Mouse (Mus musculus) liver, embryonic 13.5 days (tissue): ENCODE results near the gene Cnn1. TPM values are rescaled to one million over a fixed set of nuclear protein-coding genes. Genes with fewer than 3 reads are reported as not detected.

Source experiments
- ATAC-seq: fragments of 200-750 bp; cut with Nextera tagmentation; 2 replicates; pipeline ENCODE4 v1.8.0; 2017; ENCODE audit warnings: low read depth, mild to moderate bottlenecking, moderate number of reproducible peaks, moderate library complexity
- DNase-seq: peaks from one replicate; pipeline ENCODE4 v3.0.0; 2022
- H3K27ac ChIP-seq: fragments of 300-500 bp; sonication (generic); 2 replicates; pipeline ENCODE4 v1.5.1; 2015; ENCODE audit warnings: moderate library complexity, mild to moderate bottlenecking, inconsistent platforms
- H3K27me3 ChIP-seq: fragments of 300-500 bp; sonication (generic); 2 replicates; pipeline ENCODE4 v1.6.1; 2015; ENCODE audit warnings: mild to moderate bottlenecking, inconsistent platforms
- H3K36me3 ChIP-seq: fragments of 300-500 bp; sonication (generic); 2 replicates; pipeline ENCODE4 v1.6.1; 2015; ENCODE audit warnings: mild to moderate bottlenecking, inconsistent platforms
- H3K4me1 ChIP-seq: fragments of 300-500 bp; sonication (generic); replicated peaks from 2 replicates; pipeline ENCODE4 v1.6.1; 2015; ENCODE audit warnings: inconsistent platforms
- H3K4me2 ChIP-seq: fragments of 300-500 bp; sonication (generic); 2 replicates; pipeline ENCODE4 v1.6.1; 2015; ENCODE audit warnings: inconsistent platforms, mild to moderate bottlenecking, moderate library complexity
- H3K4me3 ChIP-seq: fragments of 300-500 bp; sonication (generic); replicated peaks from 2 replicates; pipeline ENCODE4 v1.5.1; 2015; ENCODE audit warnings: mild to moderate bottlenecking, inconsistent platforms
- H3K9ac ChIP-seq: fragments of 300-500 bp; sonication (generic); 2 replicates; pipeline ENCODE4 v1.6.1; 2015; ENCODE audit warnings: mild to moderate bottlenecking, inconsistent platforms
- H3K9me3 ChIP-seq: fragments of 300-500 bp; sonication (generic); replicated peaks from 2 replicates; pipeline ENCODE4 v1.6.1; 2016; ENCODE audit warnings: inconsistent platforms
- WGBS: fragments of 180-500 bp; shearing (Covaris S2); methylation state at CpG from one replicate; pipeline ENCODE4 v1.1.7; 2015; ENCODE audit not compliant: insufficient replicate concordance; 5-methylcytosine and 5-hydroxymethylcytosine counted together
- polyA plus RNA-seq: library from polyadenylated mRNA; unstranded; fragments of >200 nt; fragmentation: Nextera tagmentation; extraction: Ambion mirVana; gene quantifications from 2 replicates; pipeline ENCODE4 v1.2.1, GENCODE M21; 2015

Gene Cnn1
- polyA plus RNA-seq, 1 experiment from 2014 or later, result 1.9 TPM

GRCm38 (mm10) chr9:22131226-22131981, 32.4 kb downstream of the Cnn1 start:
- peak overlapping the region; percentile 96 for H3K27ac ChIP-seq
- DNase-seq (peak; percentile 57), ATAC-seq (peak; percentile 62)
- whole genome bisulfite sequencing, result under 1% methylated on average over 35 of the region's 35 CpGs
- H3K4me1 ChIP-seq, result peaks cover 84% of the 10 kb centered on the region
- H3K9me3 ChIP-seq, result no peaks in the 10 kb centered on the region
- no peaks in the 10 kb centered on the region for H3K27me3 ChIP-seq
- peaks cover 61% of the 10 kb centered on the region for H3K36me3 ChIP-seq
- H3K4me2 ChIP-seq, result peak overlapping the region; percentile 99
- H3K9ac ChIP-seq, result peak overlapping the region; percentile 91
- H3K4me3 ChIP-seq, result peak overlapping the region; percentile 75

DNA sequence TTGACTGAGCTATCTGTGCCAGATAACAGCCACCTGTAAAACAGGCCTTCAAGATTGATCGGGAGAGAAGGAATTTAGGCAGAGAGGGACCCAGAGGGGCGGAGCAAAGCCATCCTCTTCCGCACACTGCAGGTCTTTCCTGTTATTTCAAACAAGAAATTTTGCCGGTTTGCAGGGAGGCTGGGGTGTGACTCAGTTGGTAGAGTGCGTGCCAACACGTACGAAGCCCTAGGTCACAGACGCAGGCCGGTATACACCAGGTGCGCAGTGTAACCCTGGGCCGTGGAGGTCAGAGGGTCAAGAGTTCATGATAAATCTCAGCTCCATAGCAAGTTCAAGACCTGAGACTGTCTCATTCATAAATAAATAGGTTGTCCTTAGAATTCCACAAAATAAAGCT, 33.2 kb downstream of the Cnn1 start:
- Histone ChIP-seq H3K27ac (peak overlapping the region; percentile 96), H3K9ac (peak overlapping the region; percentile 91)
- no peak for ATAC-seq

GRCm38 (mm10) chr9:22134246-22134890, 35.4 kb downstream of the Cnn1 start:
- Histone ChIP-seq H3K4me2 (peak overlapping the region; percentile 99), H3K27me3 (no peaks in the 10 kb centered on the region), H3K36me3 (peaks cover 32% of the 10 kb centered on the region), H3K4me1 (peaks cover 89% of the 10 kb centered on the region), H3K27ac (peak overlapping the region; percentile 96), H3K9ac (peak overlapping the region; percentile 91), H3K4me3 (peak overlapping the region; percentile 75), H3K9me3 (no peaks in the 10 kb centered on the region)
- WGBS, result 46% methylated on average over 7 of the region's 7 CpGs
- no peak for DNase-seq
- ATAC-seq, result no peak

More for the DNA sequence above, 33.2 kb downstream of the Cnn1 start:
- Histone ChIP-seq H3K27me3 (no peaks in the 10 kb centered on the region), H3K4me3 (peak overlapping the region; percentile 75), H3K4me2 (peak overlapping the region; percentile 99), H3K9me3 (no peaks in the 10 kb centered on the region), H3K4me1 (peaks cover 86% of the 10 kb centered on the region), H3K36me3 (peaks cover 53% of the 10 kb centered on the region)
- no peak for DNase-seq
- WGBS, result 51% methylated on average over 11 of the region's 11 CpGs

DNA sequence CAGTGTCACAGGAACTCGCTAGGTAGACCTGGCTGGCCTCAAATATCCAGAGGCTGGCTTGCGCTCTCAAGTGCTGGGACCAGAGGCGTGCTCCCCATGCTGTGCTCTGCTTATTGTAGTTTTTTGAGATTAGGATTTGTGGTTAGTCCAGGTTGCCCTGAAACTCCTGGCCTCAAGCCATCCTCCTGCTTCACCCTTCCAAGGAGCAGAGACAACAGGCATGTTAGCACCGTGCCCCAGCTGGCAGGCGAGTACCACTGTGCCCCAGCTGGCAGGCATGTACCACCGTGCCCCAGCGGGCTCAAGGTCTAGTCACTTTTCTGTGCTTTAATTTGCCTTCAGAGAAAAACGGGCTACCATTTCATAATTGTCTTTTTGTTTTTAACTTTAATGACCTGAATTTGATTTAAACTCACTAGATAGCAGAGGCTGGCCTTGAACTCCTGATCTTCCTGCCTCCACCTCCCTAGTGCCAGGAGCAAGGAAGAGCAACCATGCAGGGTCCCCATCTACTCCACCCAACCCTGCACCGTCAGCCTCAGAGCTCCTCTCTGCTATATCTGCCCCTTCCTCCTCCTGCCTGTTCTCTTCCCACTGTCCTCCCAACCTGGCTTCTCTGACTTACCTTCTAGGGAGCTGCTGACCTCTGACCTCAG, 36.1 kb downstream of the Cnn1 start:
- Histone ChIP-seq H3K4me3 (peak overlapping the region; percentile 75), H3K9me3 (no peaks in the 10 kb centered on the region), H3K9ac (peak overlapping the region; percentile 91), H3K27me3 (no peaks in the 10 kb centered on the region), H3K4me1 (peaks cover 81% of the 10 kb centered on the region), H3K36me3 (peaks cover 24% of the 10 kb centered on the region), H3K4me2 (peak overlapping the region; percentile 99), H3K27ac (peak overlapping the region; percentile 96)
- 37% methylated on average over 9 of the region's 9 CpGs for WGBS
- ATAC-seq (peak; percentile 59), DNase-seq (no peak)

DNA sequence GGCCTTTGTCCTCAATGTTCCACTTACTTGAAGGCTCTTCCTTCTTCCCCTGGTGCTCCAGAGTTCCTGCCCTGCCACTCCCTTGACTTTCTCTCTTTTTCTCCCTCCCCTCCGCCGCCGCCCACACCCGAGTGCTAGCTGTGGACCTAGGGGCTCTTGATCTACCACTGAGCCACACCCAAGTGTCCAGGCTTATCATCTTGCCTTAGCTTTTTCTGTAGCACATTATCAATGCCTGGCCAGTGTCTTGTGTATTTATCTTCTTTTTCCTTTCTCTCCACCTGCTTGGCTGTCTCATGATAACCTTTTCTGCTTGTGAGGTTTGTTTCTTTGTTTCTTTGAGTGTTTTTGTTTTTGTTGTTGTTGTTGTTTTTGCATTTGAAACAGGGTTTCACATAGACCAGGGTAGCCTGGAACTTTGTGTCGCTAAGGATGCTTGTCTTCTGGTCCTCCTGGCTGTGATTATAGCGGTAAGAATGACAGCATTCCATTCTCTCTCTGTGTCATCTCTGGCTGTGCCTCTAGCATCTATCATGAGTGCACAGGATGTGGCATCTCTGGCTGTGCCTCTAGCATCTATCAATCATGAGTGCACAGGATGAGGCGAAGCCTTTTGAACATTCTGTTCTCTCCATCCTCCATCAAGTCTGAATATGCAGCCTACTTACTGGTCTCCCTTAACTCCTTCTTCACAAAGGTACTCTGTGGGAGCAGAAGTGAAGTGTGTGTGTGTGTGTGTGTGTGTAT, 36.8 kb downstream of the Cnn1 start, which contains the start of gene Acp5:
Gene Acp5, minus strand, starts transcription at position 68 of the 747 bp plus-strand sequence.
- ATAC-seq (peak; percentile 84), DNase-seq (peak; percentile 87)
- Histone ChIP-seq H3K9ac (peak within 1 kb of the TSS; percentile 91), H3K4me3 (peak within 1 kb of the TSS; percentile 75), H3K4me1 (peaks cover 74% of the 10 kb centered on the region), H3K27me3 (no peaks in the 10 kb centered on the region), H3K4me2 (peak within 1 kb of the TSS; percentile 99), H3K27ac (peak within 1 kb of the TSS; percentile 96), H3K9me3 (no peaks in the 10 kb centered on the region), H3K36me3 (peaks cover 17% of the 10 kb centered on the region)
- 21% methylated on average over 7 of the region's 7 CpGs for WGBS

- peak; percentile 30 for ATAC-seq
- H3K4me1 ChIP-seq, result peaks cover 63% of the 10 kb centered on the region
- WGBS, result 25% methylated on average over 23 of the region's 23 CpGs
- H3K36me3 ChIP-seq, result peaks cover 6% of the 10 kb centered on the region; the same call in 1 of the 2 replicates
- peak overlapping the region; percentile 96 for H3K27ac ChIP-seq
- peak overlapping the region; percentile 99 for H3K4me2 ChIP-seq
- peak overlapping the region; percentile 75 for H3K4me3 ChIP-seq
- peak overlapping the region; percentile 91 for H3K9ac ChIP-seq
- H3K27me3 ChIP-seq, result no peaks in the 10 kb centered on the region
- H3K9me3 ChIP-seq, result no peaks in the 10 kb centered on the region
- DNase-seq, result peak; percentile 54
These were observed 37.9 kb downstream of the Cnn1 start for GRCm38 (mm10) chr9:22136765-22137547.

DNA sequence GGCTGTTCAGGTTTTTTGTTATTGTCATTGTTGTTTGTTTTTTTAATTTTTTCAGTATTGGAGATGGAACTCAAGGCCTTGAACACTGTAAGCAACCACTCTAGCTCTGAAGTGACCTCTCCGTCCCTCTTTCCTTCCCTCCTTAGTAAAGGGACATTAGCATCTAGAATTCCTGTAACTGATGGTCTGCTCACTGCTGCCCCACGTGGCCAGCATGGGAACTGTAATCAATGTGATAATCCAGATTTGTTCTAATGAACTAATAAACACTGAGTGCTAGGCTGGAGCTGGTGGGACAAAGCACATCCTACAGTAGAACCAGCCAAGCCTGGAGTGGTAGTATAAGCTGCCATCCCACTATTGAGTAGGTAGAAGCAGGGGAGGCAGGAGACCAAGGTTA, 39.5 kb downstream of the Cnn1 start:
- H3K27ac ChIP-seq, result no peak overlapping the region
- ATAC-seq (no peak), DNase-seq (no peak)

DNA sequence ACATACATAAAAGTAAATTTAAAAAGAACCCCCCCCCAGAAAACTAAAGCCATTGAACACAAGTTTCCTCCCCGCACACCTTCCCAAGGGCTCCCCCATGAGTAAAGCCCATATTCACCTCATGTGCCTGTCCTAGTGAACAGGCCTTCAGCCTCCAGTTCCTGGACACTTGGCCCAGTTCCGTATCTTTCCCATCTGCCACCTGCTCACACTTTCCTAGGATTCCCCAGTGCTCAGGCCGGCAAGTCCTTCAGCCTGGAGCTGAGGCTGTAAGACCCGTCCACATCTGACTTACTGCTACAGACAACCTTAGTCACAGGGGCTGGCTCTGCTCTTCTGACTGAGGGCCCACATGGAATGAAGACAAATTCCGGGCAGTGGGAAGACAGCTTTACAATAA, 40.7 kb downstream of the Cnn1 start:
- H3K4me1 ChIP-seq, result peaks cover 38% of the 10 kb centered on the region
- no peak overlapping the region for H3K4me2 ChIP-seq
- WGBS, result 80% methylated on average over 5 of the region's 5 CpGs
- no peaks in the 10 kb centered on the region for H3K27me3 ChIP-seq
- DNase-seq (no peak), ATAC-seq (no peak)
- H3K9ac ChIP-seq, result no peak overlapping the region
- H3K9me3 ChIP-seq, result no peaks in the 10 kb centered on the region
- H3K36me3 ChIP-seq, result no peaks in the 10 kb centered on the region
- H3K4me3 ChIP-seq, result no peak overlapping the region
- no peak overlapping the region for H3K27ac ChIP-seq

More for the DNA sequence above, 39.5 kb downstream of the Cnn1 start:
- no peaks in the 10 kb centered on the region for H3K9me3 ChIP-seq
- H3K27me3 ChIP-seq, result no peaks in the 10 kb centered on the region
- H3K4me2 ChIP-seq, result no peak overlapping the region
- peaks cover 1% of the 10 kb centered on the region; the same call in 1 of the 2 replicates for H3K36me3 ChIP-seq
- H3K4me3 ChIP-seq, result no peak overlapping the region
- WGBS, result 25% methylated on average over 2 of the region's 2 CpGs
- H3K9ac ChIP-seq, result no peak overlapping the region
- H3K4me1 ChIP-seq, result peaks cover 48% of the 10 kb centered on the region

GRCm38 (mm10) chr9:22143108-22144037, 44.4 kb downstream of the Cnn1 start:
- H3K9ac ChIP-seq, result no peak overlapping the region
- peak; percentile 77 for DNase-seq
- no peaks in the 10 kb centered on the region for H3K27me3 ChIP-seq
- H3K27ac ChIP-seq, result no peak overlapping the region
- H3K4me3 ChIP-seq, result no peak overlapping the region
- 39% methylated on average over 17 of the region's 17 CpGs for WGBS
- peak; percentile 66 for ATAC-seq
- H3K4me2 ChIP-seq, result no peak overlapping the region
- H3K4me1 ChIP-seq, result peaks cover 3% of the 10 kb centered on the region
- no peaks in the 10 kb centered on the region for H3K9me3 ChIP-seq
- H3K36me3 ChIP-seq, result no peaks in the 10 kb centered on the region
